Mouse (Mus musculus): ENCODE measurements around the gene Olfr544. TPM values are rescaled to one million over a fixed set of nuclear protein-coding genes. Genes with fewer than 3 reads are reported as not detected.

Olfr544 gene
- 0.06 and 0.10 TPM in 2 replicates for polyA plus RNA-seq (2016; fragmentation: Nextera tagmentation; extraction: Ambion mirVana)

GRCm38 (mm10) chr7:102488161-102488560, at the start of gene Olfr544:
Gene Olfr544, minus strand, starts transcription at chr7:102488313.
- no peaks in the 10 kb centered on the region for H3K9me3 ChIP-seq
- no peaks in the 10 kb centered on the region for H3K36me3 ChIP-seq
- 69% methylated on average over 1 of the region's 1 CpGs for WGBS
- H3K27me3 ChIP-seq (ENCODE audit: insufficient read depth, poor library complexity, severe bottlenecking) = no peaks in the 10 kb centered on the region
- no peaks in the 10 kb centered on the region for H3K4me1 ChIP-seq (replicated peaks)
- DNase-seq (ENCODE audit: low spot score) = no peak
- H3K27ac ChIP-seq = no peak within 1 kb of the TSS
- H3K4me3 ChIP-seq = no peak within 1 kb of the TSS

- H3K4me1 ChIP-seq (replicated peaks) = no peaks in the 10 kb centered on the region
- 92% methylated on average over 1 of the region's 1 CpGs for WGBS
- H3K36me3 ChIP-seq = no peaks in the 10 kb centered on the region
- no peaks in the 10 kb centered on the region for H3K9me3 ChIP-seq
- no peak within 1 kb of the TSS for H3K27ac ChIP-seq
- H3K4me3 ChIP-seq = no peak within 1 kb of the TSS
- no peak for DNase-seq (ENCODE audit: low spot score)
- H3K27me3 ChIP-seq (ENCODE audit: insufficient read depth, poor library complexity, severe bottlenecking) = no peaks in the 10 kb centered on the region
These were observed 46.3 kb upstream of the Olfr544 start, which contains the start of gene Olfr547 for GRCm38 (mm10) chr7:102534449-102534848. Gene Olfr547, plus strand, starts transcription at chr7:102534749.

- no peaks in the 10 kb centered on the region for H3K9me3 ChIP-seq
- no peaks in the 10 kb centered on the region for H3K4me1 ChIP-seq (replicated peaks)
- no peaks in the 10 kb centered on the region for H3K27me3 ChIP-seq (ENCODE audit: insufficient read depth, poor library complexity, severe bottlenecking)
- no peak overlapping the region for H3K4me3 ChIP-seq
- WGBS = 84% methylated on average over 1 of the region's 1 CpGs
- H3K27ac ChIP-seq = no peak overlapping the region
- DNase-seq (ENCODE audit: low spot score) = no peak
- no peaks in the 10 kb centered on the region for H3K36me3 ChIP-seq
These were observed 40.9 kb upstream of the Olfr544 start for GRCm38 (mm10) chr7:102529052-102529451.

- Histone ChIP-seq H3K9me3 (no peaks in the 10 kb centered on the region), H3K27ac (no peak overlapping the region), H3K4me3 (no peak overlapping the region), H3K4me1 (replicated peaks) (peaks cover 8% of the 10 kb centered on the region; the same call in 1 of the 2 replicates), H3K27me3 (ENCODE audit: insufficient read depth, poor library complexity, severe bottlenecking) (peaks cover 34% of the 10 kb centered on the region), H3K36me3 (no peaks in the 10 kb centered on the region)
- 85% methylated on average over 2 of the region's 2 CpGs for WGBS
- no peak for DNase-seq (ENCODE audit: low spot score)
These were observed 28.9 kb upstream of the Olfr544 start for GRCm38 (mm10) chr7:102517051-102517335.

GRCm38 (mm10) chr7:102516261-102517050, 28.3 kb upstream of the Olfr544 start:
- WGBS = 80% methylated on average over 10 of the region's 10 CpGs
- H3K27me3 ChIP-seq (ENCODE audit: insufficient read depth, poor library complexity, severe bottlenecking) = peaks cover 39% of the 10 kb centered on the region
- no peaks in the 10 kb centered on the region for H3K36me3 ChIP-seq
- H3K9me3 ChIP-seq = no peaks in the 10 kb centered on the region
- no peak for DNase-seq (ENCODE audit: low spot score)
- peaks cover 8% of the 10 kb centered on the region; the same call in 1 of the 2 replicates for H3K4me1 ChIP-seq (replicated peaks)
- H3K4me3 ChIP-seq = no peak overlapping the region
- H3K27ac ChIP-seq = no peak overlapping the region

GRCm38 (mm10) chr7:102514144-102514543, 26.0 kb upstream of the Olfr544 start:
- Histone ChIP-seq H3K27ac (no peak overlapping the region), H3K27me3 (ENCODE audit: insufficient read depth, poor library complexity, severe bottlenecking) (peaks cover 45% of the 10 kb centered on the region), H3K4me3 (no peak overlapping the region), H3K4me1 (replicated peaks) (peaks cover 8% of the 10 kb centered on the region; the same call in 1 of the 2 replicates), H3K36me3 (no peaks in the 10 kb centered on the region), H3K9me3 (no peaks in the 10 kb centered on the region)
- WGBS = 72% methylated on average over 4 of the region's 4 CpGs
- no peak for DNase-seq (ENCODE audit: low spot score)

- under 1% methylated on average over 54 of the region's 54 CpGs for WGBS
- peak; percentile 89 for DNase-seq (ENCODE audit: low spot score)
- H3K36me3 ChIP-seq = no peaks in the 10 kb centered on the region
- H3K9me3 ChIP-seq = no peaks in the 10 kb centered on the region
- peak overlapping the region; percentile 65 for H3K4me3 ChIP-seq
- peaks cover 8% of the 10 kb centered on the region; the same call in 1 of the 2 replicates for H3K4me1 ChIP-seq (replicated peaks)
- H3K27ac ChIP-seq = peak overlapping the region; percentile 80
- H3K27me3 ChIP-seq (ENCODE audit: insufficient read depth, poor library complexity, severe bottlenecking) = peaks cover 49% of the 10 kb centered on the region
These were observed 24.8 kb upstream of the Olfr544 start for GRCm38 (mm10) chr7:102512814-102513435.

- no peaks in the 10 kb centered on the region for H3K9me3 ChIP-seq
- DNase-seq (ENCODE audit: low spot score) = no peak
- H3K27me3 ChIP-seq (ENCODE audit: insufficient read depth, poor library complexity, severe bottlenecking) = peaks cover 48% of the 10 kb centered on the region
- WGBS = 94% methylated on average over 10 of the region's 10 CpGs
- no peak overlapping the region for H3K4me3 ChIP-seq
- H3K4me1 ChIP-seq (replicated peaks) = peaks cover 8% of the 10 kb centered on the region; the same call in 1 of the 2 replicates
- H3K27ac ChIP-seq = no peak overlapping the region
- no peaks in the 10 kb centered on the region for H3K36me3 ChIP-seq
These were observed 23.8 kb upstream of the Olfr544 start for GRCm38 (mm10) chr7:102511927-102512326.

- Histone ChIP-seq H3K4me1 (replicated peaks) (peaks cover 8% of the 10 kb centered on the region; the same call in 1 of the 2 replicates), H3K9me3 (no peaks in the 10 kb centered on the region), H3K4me3 (no peak overlapping the region), H3K27me3 (ENCODE audit: insufficient read depth, poor library complexity, severe bottlenecking) (peaks cover 37% of the 10 kb centered on the region), H3K27ac (no peak overlapping the region), H3K36me3 (no peaks in the 10 kb centered on the region)
- DNase-seq (ENCODE audit: low spot score) = no peak
- whole genome bisulfite sequencing = 86% methylated on average over 7 of the region's 7 CpGs
These were observed 21.6 kb upstream of the Olfr544 start for GRCm38 (mm10) chr7:102509726-102510125.

GRCm38 (mm10) chr7:102508666-102509065, 20.6 kb upstream of the Olfr544 start:
- WGBS = 92% methylated on average over 6 of the region's 6 CpGs
- Histone ChIP-seq H3K36me3 (no peaks in the 10 kb centered on the region), H3K27me3 (ENCODE audit: insufficient read depth, poor library complexity, severe bottlenecking) (peaks cover 26% of the 10 kb centered on the region), H3K4me3 (no peak overlapping the region), H3K4me1 (replicated peaks) (peaks cover 8% of the 10 kb centered on the region; the same call in 1 of the 2 replicates), H3K27ac (no peak overlapping the region), H3K9me3 (no peaks in the 10 kb centered on the region)
- no peak for DNase-seq (ENCODE audit: low spot score)

GRCm38 (mm10) chr7:102508066-102508465, 20.0 kb upstream of the Olfr544 start:
- Histone ChIP-seq H3K27me3 (ENCODE audit: insufficient read depth, poor library complexity, severe bottlenecking) (peaks cover 22% of the 10 kb centered on the region), H3K4me3 (no peak overlapping the region), H3K27ac (no peak overlapping the region), H3K36me3 (no peaks in the 10 kb centered on the region), H3K9me3 (no peaks in the 10 kb centered on the region), H3K4me1 (replicated peaks) (0 out of 2 replicates have a peak, but pooled peaks cover 5% of the 10 kb centered on the region)
- DNase-seq (ENCODE audit: low spot score) = no peak
- WGBS = 86% methylated on average over 9 of the region's 9 CpGs

GRCm38 (mm10) chr7:102506848-102507247, 18.7 kb upstream of the Olfr544 start:
- no peaks in the 10 kb centered on the region for H3K4me1 ChIP-seq (replicated peaks)
- no peak overlapping the region for H3K4me3 ChIP-seq
- H3K27me3 ChIP-seq (ENCODE audit: insufficient read depth, poor library complexity, severe bottlenecking) = peaks cover 14% of the 10 kb centered on the region
- no peaks in the 10 kb centered on the region for H3K9me3 ChIP-seq
- WGBS = 50% methylated on average over 3 of the region's 3 CpGs
- peak; percentile 78 for DNase-seq (ENCODE audit: low spot score)
- no peaks in the 10 kb centered on the region for H3K36me3 ChIP-seq
- no peak overlapping the region for H3K27ac ChIP-seq

GRCm38 (mm10) chr7:102501986-102502385, 13.9 kb upstream of the Olfr544 start:
- Histone ChIP-seq H3K27me3 (ENCODE audit: insufficient read depth, poor library complexity, severe bottlenecking) (no peaks in the 10 kb centered on the region), H3K36me3 (no peaks in the 10 kb centered on the region), H3K4me3 (no peak overlapping the region), H3K27ac (no peak overlapping the region), H3K9me3 (no peaks in the 10 kb centered on the region), H3K4me1 (replicated peaks) (no peaks in the 10 kb centered on the region)
- WGBS = 86% methylated on average over 5 of the region's 5 CpGs
- DNase-seq (ENCODE audit: low spot score) = no peak

Measured in hindbrain, embryonic 10.5 days (tissue).